Mouse (Mus musculus) heart, embryonic 10.5 days (tissue): Measurements from ENCODE around the gene Smg5. TPM values are rescaled to one million over a fixed set of nuclear protein-coding genes. Genes with fewer than 3 reads are reported as not detected.
A peak's percentile ranks its signal among the peaks of the same experiment; 100 is the strongest.

Experiments
- DNase-seq: peaks from one replicate; pipeline ENCODE4 v3.0.0-alpha.2; 2017; ENCODE audit warnings: low spot score
- H3K27ac ChIP-seq: fragments of 300-500 bp; sonication (generic); 2 replicates; pipeline ENCODE4 v1.5.1; 2016; ENCODE audit warnings: mild to moderate bottlenecking
- H3K27me3 ChIP-seq: fragments of 300-500 bp; sonication (generic); 2 replicates; pipeline ENCODE4 v1.6.1; 2016; ENCODE audit warnings: mild to moderate bottlenecking; ENCODE audit not compliant: poor library complexity, insufficient read depth, severe bottlenecking
- H3K36me3 ChIP-seq: fragments of 300-500 bp; sonication (generic); 2 replicates; pipeline ENCODE4 v1.6.1; 2016; ENCODE audit warnings: mild to moderate bottlenecking, moderate library complexity
- H3K4me1 ChIP-seq: fragments of 300-500 bp; sonication (generic); 2 replicates; pipeline ENCODE4 v1.6.1; 2016; ENCODE audit warnings: mild to moderate bottlenecking
- H3K4me3 ChIP-seq: fragments of 300-500 bp; sonication (generic); 2 replicates; pipeline ENCODE4 v1.5.1; 2016; ENCODE audit warnings: mild to moderate bottlenecking, moderate library complexity
- H3K9me3 ChIP-seq: fragments of 300-500 bp; sonication (generic); 2 replicates; pipeline ENCODE4 v1.6.1; 2016; ENCODE audit warnings: mild to moderate bottlenecking, moderate library complexity
- WGBS: fragments of 180-500 bp; shearing (Covaris S2); methylation state at CpG from one replicate; pipeline ENCODE4 v1.1.7; 2016; 5-methylcytosine and 5-hydroxymethylcytosine counted together
- polyA plus RNA-seq: library from polyadenylated mRNA; unstranded; fragments of >200 nt; fragmentation: Nextera tagmentation; extraction: Ambion mirVana; gene quantifications from 2 replicates; pipeline ENCODE4 v1.2.1, GENCODE M21; 2016

The Smg5 gene
- polyA plus RNA-seq, 1 experiment from 2014 or later = 64.5 TPM

DNA sequence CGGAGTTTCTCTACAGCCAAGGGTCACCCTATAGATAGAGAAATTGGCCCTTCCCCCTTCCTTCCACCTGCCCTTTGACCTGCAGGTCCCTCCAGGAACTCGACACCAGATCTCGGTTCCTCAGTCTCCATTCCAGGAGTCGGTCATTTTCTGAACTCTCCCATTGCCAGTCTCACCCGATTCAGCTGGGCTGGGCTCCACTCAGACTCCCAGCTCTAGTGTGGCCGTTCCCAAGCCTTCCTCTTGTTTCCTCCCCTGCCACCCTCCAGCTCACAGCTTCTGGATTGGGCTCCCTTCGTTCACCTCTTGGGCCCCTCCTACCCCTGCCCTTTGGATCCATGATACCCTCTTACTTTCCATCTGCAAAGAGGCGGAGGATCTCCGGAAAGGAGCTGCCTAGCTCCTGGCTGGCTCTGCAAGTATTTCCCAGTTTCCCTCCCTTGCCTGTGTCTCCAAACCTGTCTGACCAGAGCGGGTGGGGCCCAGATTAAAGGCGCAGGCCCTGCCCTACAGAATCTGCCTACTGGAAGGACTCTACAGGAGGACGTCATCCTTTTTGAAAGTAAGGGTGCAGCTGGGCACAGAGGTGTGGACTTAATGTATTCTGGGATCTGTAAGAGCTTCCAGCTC lies 1.9 kb upstream of the Smg5 start:
- Histone ChIP-seq H3K27me3 (peaks cover 10% of the 10 kb centered on the region), H3K36me3 (peaks cover 16% of the 10 kb centered on the region), H3K4me3 (peak overlapping the region; percentile 8; the same call in 1 of the 2 replicates), H3K27ac (peak overlapping the region; percentile 56; the same call in 1 of the 2 replicates), H3K9me3 (no peaks in the 10 kb centered on the region), H3K4me1 (peaks cover 37% of the 10 kb centered on the region)
- DNase-seq = no peak
- WGBS = 47% methylated on average over 12 of the region's 12 CpGs

DNA sequence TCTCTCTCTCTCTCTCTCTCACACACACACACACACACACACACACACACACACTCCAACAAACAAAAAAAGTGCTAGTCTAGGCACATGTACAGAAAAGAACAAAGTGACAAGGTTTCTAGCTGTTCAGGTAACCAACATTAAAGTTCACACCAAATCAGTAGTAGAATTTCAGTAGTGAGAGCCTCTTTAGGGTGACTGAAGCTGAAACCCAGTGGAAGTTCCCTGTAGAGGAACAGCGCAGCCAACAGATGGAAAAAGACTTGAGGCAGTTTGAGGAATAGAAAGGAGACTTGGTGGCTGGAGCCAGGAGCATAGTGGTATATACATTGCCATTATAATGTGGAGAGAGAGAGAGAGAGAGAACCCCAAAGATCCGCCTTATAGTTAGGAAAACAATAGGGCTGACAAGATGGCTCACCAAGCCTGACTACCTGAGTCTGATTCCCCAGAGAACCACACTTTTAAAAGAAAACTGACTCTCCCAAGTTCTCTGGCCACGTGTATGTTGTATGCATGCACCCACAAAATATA lies 1.1 kb upstream of the Smg5 start:
- Histone ChIP-seq H3K36me3 (peaks cover 8% of the 10 kb centered on the region; the same call in 1 of the 2 replicates), H3K27me3 (peaks cover 10% of the 10 kb centered on the region), H3K9me3 (no peaks in the 10 kb centered on the region), H3K4me1 (peaks cover 36% of the 10 kb centered on the region), H3K27ac (peak overlapping the region; percentile 98), H3K4me3 (peak overlapping the region; percentile 75)
- no peak for DNase-seq
- 36% methylated on average over 3 of the region's 3 CpGs for WGBS

DNA sequence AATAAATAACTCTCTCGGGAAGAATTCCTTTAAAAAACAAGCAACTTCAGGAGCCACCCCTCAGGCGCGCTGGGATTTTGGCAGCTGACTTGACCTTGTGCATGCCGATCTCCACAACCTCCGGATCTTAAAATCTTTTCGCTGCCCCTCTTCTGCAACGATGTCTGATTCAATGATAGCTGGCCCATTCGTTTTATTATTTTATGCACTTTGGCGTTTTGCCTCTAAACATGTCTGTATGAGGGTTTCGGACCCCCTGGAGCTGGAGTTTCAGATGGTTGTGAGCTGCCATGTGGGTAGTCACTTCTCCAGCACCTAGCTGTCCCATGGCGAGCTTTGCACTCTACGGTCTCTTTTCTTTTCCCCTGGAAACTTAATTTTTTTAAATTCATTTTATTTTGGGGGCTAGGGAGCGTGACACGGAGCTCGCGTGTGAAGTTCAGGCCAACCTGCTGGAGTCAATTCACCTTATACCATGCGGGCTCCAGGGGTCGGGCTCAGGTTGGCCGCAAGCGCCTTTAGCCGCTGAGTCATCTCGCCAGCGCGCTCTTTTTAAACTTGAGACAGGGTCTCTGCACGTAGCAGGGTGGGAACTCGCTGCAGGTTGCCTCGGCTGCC lies 515 bp upstream of the Smg5 start:
- Histone ChIP-seq H3K27ac (peak overlapping the region; percentile 98), H3K36me3 (peaks cover 5% of the 10 kb centered on the region; the same call in 1 of the 2 replicates), H3K27me3 (peaks cover 10% of the 10 kb centered on the region), H3K9me3 (no peaks in the 10 kb centered on the region), H3K4me3 (peak overlapping the region; percentile 75), H3K4me1 (peaks cover 36% of the 10 kb centered on the region)
- 2% methylated on average over 27 of the region's 27 CpGs for WGBS
- no peak for DNase-seq

DNA sequence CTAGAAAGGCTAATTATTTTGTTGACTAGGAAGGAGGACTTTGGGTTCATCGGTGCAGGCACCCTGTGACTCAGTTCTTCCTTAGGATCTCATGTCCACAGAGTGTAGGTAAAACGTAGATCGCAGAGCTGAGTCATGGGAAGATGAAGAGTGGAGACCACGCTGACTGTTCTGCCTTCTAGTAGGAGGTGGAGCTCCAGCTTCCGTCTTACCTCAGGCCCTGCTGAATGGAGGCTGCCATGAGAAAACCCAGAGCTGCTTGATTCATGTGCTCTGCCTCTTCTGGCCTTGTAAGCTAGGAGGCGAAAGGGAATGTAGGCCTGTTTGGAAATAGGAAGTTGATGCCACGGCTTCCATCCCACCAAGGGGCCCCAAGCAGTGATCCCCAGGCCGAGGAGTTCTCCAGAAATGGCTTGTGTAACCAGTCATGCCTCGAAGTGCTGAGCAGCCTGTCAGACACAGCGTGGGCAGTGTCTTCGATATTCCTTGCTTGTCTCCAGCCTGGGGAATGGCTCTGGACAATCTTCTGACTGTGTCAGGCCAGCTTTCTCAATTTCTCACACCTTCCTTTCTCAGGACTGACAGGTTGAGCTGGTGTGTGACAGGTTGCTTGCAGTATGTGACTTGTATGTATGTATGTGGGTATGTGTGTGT lies 1.4 kb downstream of the Smg5 start:
- Histone ChIP-seq H3K27ac (peak overlapping the region; percentile 98), H3K4me1 (peaks cover 36% of the 10 kb centered on the region), H3K27me3 (peaks cover 7% of the 10 kb centered on the region), H3K9me3 (no peaks in the 10 kb centered on the region), H3K36me3 (peaks cover 19% of the 10 kb centered on the region), H3K4me3 (peak overlapping the region; percentile 75)
- 63% methylated on average over 11 of the region's 11 CpGs for WGBS
- DNase-seq = peak; percentile 84

DNA sequence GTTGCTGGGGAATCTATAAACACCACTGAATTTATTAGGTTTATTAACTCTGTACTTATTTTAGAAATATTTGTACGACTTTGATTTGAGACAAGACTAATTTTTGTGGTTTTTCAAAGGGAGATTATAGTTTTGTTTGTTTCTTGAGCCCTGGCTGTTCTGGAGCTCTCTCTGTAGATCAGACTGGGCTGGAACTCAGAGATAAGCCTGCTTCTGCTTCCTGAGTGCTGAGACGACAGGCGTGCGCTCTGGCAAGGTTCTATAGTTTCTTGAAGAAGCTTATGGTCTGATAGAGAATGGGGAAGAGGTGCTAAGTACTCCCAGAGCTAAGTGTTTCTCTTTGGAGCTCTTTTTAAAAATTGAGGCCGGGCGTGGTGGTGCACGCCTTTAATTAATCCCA lies 2.3 kb downstream of the Smg5 start:
- 68% methylated on average over 7 of the region's 7 CpGs for WGBS
- Histone ChIP-seq H3K27me3 (0 out of 2 replicates have a peak, but pooled peaks cover under 1% of the 10 kb centered on the region), H3K27ac (no peak overlapping the region; the same call in 1 of the 2 replicates), H3K9me3 (no peaks in the 10 kb centered on the region), H3K36me3 (peaks cover 28% of the 10 kb centered on the region), H3K4me3 (peak overlapping the region; percentile 75; the same call in 1 of the 2 replicates), H3K4me1 (peaks cover 31% of the 10 kb centered on the region)
- DNase-seq = peak; percentile 77

DNA sequence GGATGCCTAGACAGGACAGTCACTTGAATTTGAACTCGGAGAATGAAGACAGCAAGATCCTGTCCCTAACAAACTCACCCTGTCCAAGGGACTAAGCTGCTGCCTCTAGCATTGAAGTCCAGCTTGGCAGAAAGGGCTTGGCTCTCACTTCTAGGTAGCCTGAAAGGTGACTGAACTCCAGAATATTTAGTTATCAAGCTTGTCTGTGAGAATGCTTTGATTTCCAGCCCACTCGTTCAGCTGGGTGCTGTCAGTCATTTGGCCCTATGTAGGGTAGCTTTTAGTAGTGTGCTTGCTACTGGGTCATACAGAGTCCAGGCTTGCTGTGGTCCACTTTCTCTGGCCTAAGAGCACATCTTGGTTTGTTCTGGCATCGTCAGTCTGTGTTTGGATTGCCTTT lies 2.9 kb downstream of the Smg5 start:
- WGBS = 77% methylated on average over 3 of the region's 3 CpGs
- Histone ChIP-seq H3K27ac (no peak overlapping the region), H3K36me3 (peaks cover 34% of the 10 kb centered on the region)

DNA sequence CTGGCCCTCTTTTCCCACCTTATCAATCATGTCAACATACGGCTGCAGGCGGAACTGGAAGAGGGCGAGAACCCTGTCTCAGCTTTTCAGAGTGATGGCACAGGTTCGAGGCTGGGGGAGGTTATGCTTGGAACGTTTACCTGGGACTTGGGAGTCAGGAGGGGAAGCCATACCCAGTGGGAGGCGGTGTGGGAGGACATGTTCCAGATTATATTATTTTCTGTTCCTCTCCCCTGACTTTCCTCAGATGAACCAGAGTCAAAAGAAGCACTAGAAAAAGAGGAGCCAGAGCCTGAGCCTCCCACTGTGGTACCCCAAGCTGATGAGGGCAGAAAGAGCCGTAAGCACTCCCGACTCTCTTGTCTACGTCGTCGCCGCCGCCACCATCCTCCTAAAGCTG lies 14.7 kb downstream of the Smg5 start:
- Histone ChIP-seq H3K27me3 (no peaks in the 10 kb centered on the region), H3K27ac (no peak overlapping the region), H3K4me1 (0 out of 2 replicates have a peak, but pooled peaks cover 3% of the 10 kb centered on the region), H3K36me3 (peaks cover 100% of the 10 kb centered on the region), H3K9me3 (no peaks in the 10 kb centered on the region), H3K4me3 (no peak overlapping the region)
- no peak for DNase-seq
- 72% methylated on average over 13 of the region's 13 CpGs for WGBS

More for the DNA sequence above, 2.9 kb downstream of the Smg5 start:
- Histone ChIP-seq H3K4me3 (no peak overlapping the region), H3K9me3 (no peaks in the 10 kb centered on the region), H3K27me3 (no peaks in the 10 kb centered on the region), H3K4me1 (peaks cover 26% of the 10 kb centered on the region)
- DNase-seq = no peak

DNA sequence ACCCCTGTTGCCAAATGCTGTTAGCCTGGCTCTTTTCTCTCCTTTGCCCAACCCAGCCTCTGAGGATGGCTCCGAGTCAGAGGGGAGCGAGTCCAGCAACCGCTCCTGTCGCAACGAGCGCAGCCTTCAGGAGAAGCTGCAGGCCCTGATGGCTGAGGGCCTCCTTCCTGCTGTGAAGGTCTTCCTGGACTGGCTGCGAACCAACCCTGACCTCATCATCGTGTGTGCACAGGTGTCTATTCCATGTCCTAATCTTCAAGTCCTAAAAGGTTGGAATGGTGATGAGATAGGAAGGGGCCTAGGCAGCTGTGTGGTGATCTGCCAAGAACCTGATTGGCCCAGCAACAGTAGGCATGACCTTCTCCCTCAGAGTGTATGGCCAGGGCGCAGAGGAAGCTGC lies 16.8 kb downstream of the Smg5 start:
- no peak for DNase-seq
- WGBS = 95% methylated on average over 9 of the region's 9 CpGs

DNA sequence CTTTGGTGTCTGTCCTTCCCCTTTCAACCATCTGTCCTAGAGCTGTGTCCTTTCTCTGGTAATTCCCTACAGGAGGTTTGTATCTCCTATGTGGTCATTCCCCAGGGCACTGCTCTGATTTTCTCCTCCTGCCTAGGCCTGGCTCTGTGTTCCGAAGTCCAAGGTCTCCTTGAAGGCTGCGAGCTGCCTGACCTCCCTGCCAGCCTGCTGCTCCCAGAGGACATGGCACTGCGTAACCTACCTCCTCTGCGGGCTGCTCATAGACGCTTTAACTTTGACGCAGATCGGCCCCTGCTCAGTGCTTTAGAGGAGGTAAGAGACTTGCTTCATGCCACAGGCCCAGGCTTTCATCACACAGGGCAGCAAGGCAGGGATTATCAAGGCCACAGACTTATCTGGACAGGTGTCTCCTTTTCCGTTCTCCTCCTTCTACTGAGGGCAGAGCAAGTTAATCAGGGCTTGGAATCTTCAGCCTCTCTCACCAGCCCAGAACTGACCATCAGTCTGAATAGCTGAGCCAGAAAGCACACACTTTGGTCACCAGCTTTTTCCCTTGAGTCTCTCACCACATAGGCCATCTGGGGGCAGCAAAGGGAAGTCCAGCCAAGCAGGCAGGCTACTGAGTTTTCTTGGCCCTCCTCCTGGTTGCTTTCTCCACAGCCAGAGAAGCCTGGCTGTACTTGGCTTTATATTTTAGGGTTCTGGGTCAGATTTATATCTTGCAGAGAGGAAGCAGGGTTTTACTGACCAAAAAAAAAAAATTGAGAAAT lies 18.5 kb downstream of the Smg5 start:
- Histone ChIP-seq H3K27ac (no peak overlapping the region), H3K4me1 (peaks cover 13% of the 10 kb centered on the region), H3K36me3 (peaks cover 99% of the 10 kb centered on the region), H3K4me3 (no peak overlapping the region), H3K27me3 (no peaks in the 10 kb centered on the region), H3K9me3 (no peaks in the 10 kb centered on the region)
- WGBS = 92% methylated on average over 8 of the region's 8 CpGs
- DNase-seq = peak; percentile 68

More for the DNA sequence above, 16.8 kb downstream of the Smg5 start:
- H3K4me1 ChIP-seq = 0 out of 2 replicates have a peak, but pooled peaks cover 3% of the 10 kb centered on the region
- H3K27me3 ChIP-seq = no peaks in the 10 kb centered on the region
- no peak overlapping the region for H3K4me3 ChIP-seq
- H3K9me3 ChIP-seq = no peaks in the 10 kb centered on the region
- H3K36me3 ChIP-seq = peaks cover 99% of the 10 kb centered on the region
- no peak overlapping the region for H3K27ac ChIP-seq

DNA sequence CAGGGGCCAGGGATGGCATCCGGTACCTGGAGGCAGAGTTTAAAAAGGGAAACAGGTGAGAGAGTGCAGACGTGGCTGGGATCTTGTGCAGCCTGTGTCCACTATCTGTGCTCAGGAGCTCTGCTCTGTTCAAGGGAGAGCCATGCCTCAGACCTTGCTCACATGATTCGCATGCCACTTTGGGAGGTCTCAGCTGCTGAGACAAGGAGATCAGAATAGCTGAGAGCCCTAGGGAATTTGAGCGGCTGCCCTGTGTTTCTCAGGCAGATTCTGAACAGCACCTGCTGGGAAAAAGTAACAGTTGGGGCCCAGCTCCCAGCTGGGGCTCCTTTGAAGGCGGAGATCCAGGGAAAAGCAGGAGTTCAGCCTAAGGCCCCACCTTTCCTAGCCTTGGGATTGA lies 23.5 kb downstream of the Smg5 start:
- Histone ChIP-seq H3K36me3 (peaks cover 84% of the 10 kb centered on the region), H3K27me3 (peaks cover 1% of the 10 kb centered on the region; the same call in 1 of the 2 replicates), H3K9me3 (no peaks in the 10 kb centered on the region), H3K4me3 (no peak overlapping the region), H3K27ac (peak overlapping the region; percentile 52; the same call in 1 of the 2 replicates), H3K4me1 (peaks cover 57% of the 10 kb centered on the region)
- DNase-seq = no peak
- WGBS = 61% methylated on average over 5 of the region's 5 CpGs

DNA sequence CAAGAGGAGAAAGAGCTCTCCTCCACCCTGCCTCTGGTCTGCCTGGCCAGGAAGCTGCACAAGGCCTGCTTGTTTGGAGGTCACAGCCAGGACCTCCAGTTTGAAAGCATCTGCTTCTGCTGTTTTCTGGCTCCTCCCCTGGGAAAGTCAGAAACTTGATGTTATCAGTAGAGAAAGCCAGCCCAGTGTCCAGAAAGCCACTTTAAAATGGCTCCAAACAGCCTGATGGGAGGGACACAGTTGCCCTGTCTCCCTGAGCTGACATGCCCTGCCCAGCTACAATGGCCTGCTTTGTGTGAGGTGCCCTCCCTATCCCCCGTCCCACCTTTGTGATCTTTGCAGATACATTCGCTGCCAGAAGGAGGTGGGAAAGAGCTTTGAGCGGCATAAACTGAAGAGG lies 23.9 kb downstream of the Smg5 start:
- Histone ChIP-seq H3K9me3 (no peaks in the 10 kb centered on the region), H3K4me3 (no peak overlapping the region), H3K27ac (peak overlapping the region; percentile 52; the same call in 1 of the 2 replicates), H3K36me3 (peaks cover 80% of the 10 kb centered on the region), H3K27me3 (peaks cover 5% of the 10 kb centered on the region), H3K4me1 (peaks cover 61% of the 10 kb centered on the region)
- DNase-seq = peak; percentile 74
- WGBS = 69% methylated on average over 3 of the region's 3 CpGs

DNA sequence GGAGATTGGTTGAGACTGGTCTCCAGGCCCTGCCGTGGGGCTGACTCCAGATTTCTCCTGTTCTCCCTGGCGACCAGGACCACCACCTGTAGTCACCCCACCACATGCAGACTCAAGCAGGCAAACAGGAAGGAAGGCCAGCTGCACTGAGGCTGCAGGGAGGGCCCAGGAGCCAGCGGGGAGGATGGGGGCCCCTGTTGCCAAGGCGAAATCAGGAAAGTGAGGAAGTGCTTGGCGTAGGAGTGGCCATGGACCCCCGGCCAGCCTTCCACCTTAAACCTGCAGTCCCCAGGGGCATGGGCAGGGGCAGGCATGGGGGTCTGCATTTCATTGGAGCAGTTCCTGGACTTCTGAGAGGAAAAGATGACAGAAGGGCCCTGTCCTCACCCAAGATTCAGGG lies 25.0 kb downstream of the Smg5 start:
- H3K9me3 ChIP-seq = no peaks in the 10 kb centered on the region
- peak; percentile 75 for DNase-seq
- 81% methylated on average over 6 of the region's 6 CpGs for WGBS
- H3K4me1 ChIP-seq = peaks cover 66% of the 10 kb centered on the region
- H3K36me3 ChIP-seq = peaks cover 69% of the 10 kb centered on the region
- H3K4me3 ChIP-seq = no peak overlapping the region
- peaks cover 16% of the 10 kb centered on the region for H3K27me3 ChIP-seq
- H3K27ac ChIP-seq = no peak overlapping the region
